Mouse (Mus musculus) induced T-regulatory cell, adult 2 months (primary cell): ENCODE results near the gene Plxnd1.

Experiments used
- DNase-seq: peaks from one replicate; pipeline ENCODE4 v3.0.0-alpha.2; 2012; ENCODE audit warnings: low read depth

The Plxnd1 gene

DNA sequence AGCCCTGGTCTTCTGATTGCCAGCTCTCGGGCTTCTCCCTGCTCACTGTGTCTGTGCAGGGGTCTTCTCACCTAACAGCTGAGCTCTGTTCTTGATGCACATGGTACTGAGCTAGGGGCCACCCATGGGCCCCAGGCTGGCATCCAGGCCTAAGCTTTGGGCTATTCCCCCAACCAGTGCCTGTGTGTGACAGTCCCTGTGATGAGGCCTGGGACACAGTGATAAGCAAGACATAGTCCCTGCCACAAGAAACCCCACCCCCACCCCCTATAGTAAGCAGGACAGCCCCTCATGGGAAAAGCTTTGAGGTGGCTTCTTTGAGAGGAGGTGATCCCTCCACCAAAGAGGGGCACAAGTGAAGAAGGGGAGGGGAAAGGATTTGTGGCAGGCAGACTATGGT lies 76.2 kb downstream of the Plxnd1 start:
- no peak for DNase-seq

DNA sequence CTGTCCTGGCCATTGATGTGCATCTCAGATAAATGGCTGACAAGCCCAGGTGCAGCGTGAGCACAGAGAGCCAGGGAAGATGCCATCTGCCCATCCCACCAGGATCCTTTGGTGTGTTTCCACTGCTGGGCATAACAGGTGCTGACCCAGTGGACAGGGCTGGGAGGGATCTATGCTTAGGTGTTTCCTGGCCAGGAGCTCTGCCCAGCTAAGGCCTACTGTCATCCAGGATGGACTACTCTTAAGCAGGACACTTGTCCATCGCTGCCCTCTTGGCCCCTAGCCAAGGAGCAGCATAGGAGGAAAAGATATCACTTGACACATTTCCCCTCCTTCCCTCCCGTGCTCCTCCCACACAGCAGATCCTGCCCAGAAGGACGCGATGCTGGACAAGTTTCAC lies 78.2 kb downstream of the Plxnd1 start:
- no peak for DNase-seq

DNA sequence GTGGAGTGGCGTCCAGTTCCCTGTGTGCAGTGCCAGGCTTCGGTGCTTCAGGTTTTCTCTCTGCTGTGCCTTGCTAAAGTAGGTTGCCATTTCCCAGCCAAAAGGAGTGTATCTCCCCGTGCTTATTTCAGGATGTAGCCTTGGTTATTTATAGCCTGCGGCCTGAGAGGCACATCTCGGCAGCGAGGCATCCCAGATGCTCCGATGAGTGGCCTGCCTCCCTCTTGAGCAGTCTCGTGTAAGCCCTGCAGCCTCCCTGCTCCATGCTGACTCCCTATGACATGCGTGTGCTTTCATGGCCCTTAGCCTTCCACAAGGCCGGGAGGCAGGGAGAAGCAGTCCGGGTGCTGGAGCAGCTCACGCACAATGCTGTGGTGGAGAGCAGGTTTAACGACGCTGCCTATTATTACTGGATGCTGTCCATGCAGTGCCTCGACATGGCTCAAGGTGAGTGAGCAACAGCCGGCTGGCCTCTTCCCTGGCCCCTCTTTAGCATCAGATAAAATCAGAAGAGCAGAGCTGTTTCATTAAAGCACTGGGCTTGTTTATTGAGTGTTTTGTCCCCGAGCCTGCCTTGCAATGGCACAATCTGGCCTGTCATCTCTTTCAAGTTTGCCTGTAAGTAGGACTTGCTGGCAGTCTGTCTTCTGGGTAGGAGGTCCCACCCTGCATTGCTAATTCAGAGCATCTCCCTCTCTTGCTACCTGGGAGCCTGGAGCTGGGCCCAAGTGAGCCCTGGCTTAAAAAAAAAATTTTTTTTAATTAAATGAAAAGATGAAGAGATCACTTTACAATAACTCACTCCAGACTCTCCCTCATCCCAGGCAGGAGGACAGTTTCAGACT lies 79.0 kb downstream of the Plxnd1 start:
- DNase-seq, result no peak

DNA sequence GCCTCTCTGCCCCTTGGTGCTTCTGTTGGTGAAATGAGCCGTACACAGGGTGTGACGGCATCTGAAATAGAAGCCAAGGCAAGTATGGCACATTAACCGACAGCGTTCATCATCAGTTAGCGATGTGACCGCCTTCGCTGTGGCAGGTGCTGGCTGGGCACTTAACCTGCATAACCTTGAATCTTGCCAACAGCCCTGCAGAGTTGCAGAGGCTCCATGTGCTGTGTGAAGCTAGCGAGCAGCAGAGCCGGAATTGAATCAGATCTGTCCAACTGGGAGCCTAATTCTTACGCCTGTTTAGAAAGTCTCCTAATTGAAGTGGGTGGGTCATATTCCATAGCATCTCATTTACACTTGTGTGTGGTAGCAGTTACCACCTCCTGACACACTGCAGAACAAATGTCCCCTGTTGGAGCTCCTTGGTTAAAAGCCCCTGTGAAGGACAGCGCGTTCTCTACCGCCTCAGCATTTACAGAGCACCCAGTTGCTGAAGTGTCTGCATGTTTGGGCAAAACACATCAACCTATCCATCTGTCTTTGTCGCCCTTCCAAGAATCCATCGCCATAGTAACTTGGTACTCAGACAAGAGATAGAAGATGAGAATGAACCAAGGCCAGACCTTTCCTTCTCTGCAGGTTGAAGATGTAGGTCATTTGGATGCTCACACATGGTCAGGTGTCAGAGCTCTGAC lies 80.1 kb downstream of the Plxnd1 start:
- no peak for DNase-seq

DNA sequence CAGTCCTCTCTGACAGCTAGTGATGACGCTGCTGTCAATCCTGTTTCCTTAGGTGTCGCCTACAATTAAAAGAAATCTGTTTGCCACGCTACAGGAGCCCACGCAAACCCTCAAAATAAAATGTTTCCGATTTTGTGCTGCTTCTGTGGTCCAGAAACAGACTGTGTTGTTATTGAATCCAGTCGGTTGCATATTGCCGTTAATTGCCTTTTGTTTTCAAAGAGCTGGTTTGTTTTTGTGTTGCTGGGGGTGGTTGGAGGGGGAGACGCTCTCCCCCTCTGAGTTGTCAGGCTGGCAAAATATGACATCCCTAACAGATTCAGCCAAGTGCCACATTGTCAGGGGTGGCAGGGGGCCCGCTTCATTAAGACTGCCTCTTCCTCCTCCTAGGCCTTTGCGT lies 81.3 kb downstream of the Plxnd1 start:
- DNase-seq, result no peak

DNA sequence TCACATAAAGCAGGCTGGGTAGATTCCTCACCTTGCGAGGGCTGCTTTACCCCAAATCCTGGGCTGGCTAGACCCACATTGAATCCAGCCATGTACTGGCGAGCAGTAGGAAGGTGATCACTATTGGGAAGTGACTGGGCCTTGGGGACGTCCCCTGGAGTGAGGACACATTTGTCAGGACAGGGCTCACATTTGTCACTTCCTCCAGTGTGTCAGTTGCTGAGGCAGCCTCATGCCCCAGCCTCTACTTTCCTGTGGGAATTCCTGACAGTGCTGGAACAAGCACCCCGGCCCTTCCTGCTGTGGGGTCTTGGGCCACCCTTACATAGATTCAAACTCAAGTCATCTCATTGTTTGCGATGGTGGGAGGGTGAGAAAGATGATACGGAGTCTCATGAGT lies 83.0 kb downstream of the Plxnd1 start:
- DNase-seq, result no peak

DNA sequence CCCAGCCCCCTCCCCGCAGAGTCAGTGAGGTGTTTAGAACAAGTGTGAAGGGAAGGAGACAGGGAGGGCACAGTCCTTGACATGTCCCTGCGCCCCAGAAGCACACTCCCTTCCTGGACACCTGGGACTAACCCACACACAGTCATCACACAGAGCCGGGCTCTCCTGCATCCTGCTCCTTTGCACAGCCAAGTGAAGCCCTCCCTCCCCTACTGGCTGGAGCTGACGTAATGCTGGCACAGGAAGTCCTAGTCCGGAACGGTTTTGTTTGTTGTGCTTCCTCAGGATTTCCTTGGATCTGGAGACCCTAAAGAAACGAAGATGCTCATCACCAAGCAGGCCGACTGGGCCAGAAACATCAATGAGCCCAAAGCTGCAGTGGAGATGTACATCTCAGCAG lies 84.9 kb downstream of the Plxnd1 start:
- no peak for DNase-seq

DNA sequence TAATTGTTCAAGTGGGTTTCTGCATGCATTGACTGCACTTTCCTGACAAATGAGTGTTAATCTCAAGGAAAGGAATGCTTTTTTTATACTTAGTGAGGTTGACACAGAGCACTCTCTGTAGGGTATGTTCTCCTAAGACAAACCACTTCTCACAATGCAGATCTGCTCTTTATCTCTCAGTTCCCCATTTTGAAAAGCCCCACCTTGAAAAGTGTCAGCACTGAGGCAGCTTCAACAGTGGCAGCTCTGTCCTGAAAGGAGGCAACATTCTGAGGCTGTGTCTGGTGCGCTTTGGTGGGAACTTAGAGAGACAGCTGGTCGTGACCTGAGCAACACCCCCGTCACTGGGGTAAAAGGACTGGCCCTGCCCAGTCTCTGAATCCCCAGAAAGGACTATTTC lies 85.8 kb downstream of the Plxnd1 start:
- no peak for DNase-seq

DNA sequence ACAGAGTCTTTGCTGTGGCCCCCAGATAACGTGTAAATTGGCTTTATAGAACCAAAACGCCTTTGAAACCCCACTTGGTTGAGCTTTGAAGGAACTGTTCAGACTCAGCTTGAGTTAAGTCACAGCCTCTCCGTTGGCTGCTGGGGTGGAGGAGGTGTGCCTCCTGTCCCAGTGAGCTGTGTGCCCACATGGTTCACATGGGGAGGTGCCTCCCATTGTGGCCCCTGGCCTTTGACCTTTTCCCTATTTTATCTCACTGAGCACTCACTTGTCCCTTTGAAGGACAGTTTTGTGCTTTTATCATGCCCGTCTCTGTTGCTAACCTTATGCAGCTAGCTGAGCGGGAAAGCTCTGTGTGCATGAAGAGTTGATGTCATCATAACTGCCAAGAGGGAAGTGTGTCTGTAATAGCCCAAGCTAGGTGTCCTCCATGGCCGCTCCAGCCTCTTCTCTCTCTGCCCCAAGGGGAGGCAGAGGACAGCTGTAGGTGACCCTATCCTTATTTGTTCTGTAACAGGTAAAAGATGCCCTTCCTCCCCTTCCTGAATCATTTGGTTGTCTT lies 86.3 kb downstream of the Plxnd1 start:
- DNase-seq, result no peak

DNA sequence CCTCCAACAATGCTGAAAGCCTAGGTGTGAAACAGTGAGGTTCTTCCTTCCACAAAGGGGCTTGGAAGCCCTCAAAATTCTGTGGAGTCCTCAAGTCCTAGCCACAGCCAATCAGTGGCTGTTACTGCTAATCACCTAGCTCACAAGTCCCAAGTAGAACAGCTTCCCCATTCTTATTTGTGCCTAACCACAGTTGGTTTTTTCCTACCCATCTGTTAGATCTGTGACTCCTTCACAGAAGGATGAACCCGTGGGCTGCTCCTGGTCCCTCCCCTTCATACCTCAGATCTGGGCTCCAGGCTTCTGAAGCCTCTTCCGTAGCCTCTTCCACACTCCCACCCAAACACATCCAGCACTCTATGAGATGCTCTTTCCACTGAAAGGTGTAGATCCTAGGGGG lies 87.9 kb downstream of the Plxnd1 start:
- no peak for DNase-seq

DNA sequence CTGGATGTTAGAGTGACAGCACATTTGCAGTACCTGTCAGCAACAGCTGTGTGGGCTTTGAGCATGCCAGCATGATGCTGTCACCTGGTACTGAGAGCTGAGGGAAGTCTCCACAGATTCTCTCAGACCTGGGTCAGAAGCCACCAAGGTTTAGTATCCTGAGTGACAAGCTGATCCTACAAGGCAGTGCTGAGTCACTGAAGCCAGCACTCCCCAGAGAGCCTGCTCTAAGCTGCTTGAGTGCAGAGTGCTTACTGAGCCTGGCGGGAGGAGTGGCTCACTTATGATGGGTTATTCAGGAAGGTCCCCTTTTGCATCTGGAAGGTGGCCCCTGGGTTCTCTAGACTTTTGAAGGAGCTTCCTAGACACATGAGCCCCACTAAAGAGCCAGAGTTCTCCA lies 88.3 kb downstream of the Plxnd1 start:
- DNase-seq, result no peak

DNA sequence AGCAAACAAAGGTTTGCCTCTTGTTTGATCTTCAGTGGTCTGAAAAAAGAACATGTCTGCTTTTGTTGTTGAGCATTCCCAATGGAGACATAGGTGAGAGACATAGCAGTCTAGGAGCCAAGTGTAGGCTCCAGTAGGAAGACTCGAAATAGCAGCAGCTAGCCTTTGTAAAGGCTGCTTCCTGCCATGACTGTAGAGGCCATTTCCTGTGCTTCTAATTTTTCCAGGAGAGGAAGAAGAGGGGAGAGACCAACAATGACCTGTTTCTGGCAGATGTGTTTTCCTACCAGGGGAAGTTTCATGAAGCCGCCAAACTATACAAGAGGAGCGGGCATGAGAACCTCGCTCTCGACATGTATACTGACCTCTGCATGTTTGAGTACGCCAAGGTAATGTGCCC lies 89.2 kb downstream of the Plxnd1 start:
- DNase-seq, result no peak
